Mouse (Mus musculus): Measurements from ENCODE around the gene Matn3. TPM values are rescaled to one million over a fixed set of nuclear protein-coding genes. Genes with fewer than 3 reads are reported as not detected.
"Not testable (repeated sequence)": the region's sequence is repeated elsewhere in the genome, so short reads cannot be mapped to it uniquely, and the experiment has no call there.

Matn3 gene
- total RNA-seq, 2 experiments from 2014 or later: not detected

GRCm38 (mm10) chr12:8935349-8935748 lies 12.4 kb upstream of the Matn3 start:
- no peak for ATAC-seq (ENCODE audit: poor library complexity, severe bottlenecking)

- not testable (repeated sequence) for ATAC-seq (ENCODE audit: poor library complexity, severe bottlenecking)
These were observed 11.5 kb upstream of the Matn3 start for GRCm38 (mm10) chr12:8936210-8936609.

GRCm38 (mm10) chr12:8939490-8939889 lies 8.2 kb upstream of the Matn3 start:
- no peak for ATAC-seq (ENCODE audit: poor library complexity, severe bottlenecking)

GRCm38 (mm10) chr12:8940011-8941005 lies 7.4 kb upstream of the Matn3 start:
- ATAC-seq (ENCODE audit: poor library complexity, severe bottlenecking): no peak

GRCm38 (mm10) chr12:8941131-8941615 lies 6.6 kb upstream of the Matn3 start:
- no peak for ATAC-seq (ENCODE audit: poor library complexity, severe bottlenecking)

- peak; percentile 89 for ATAC-seq (ENCODE audit: poor library complexity, severe bottlenecking)
These were observed 5.9 kb upstream of the Matn3 start for GRCm38 (mm10) chr12:8941699-8942392.

GRCm38 (mm10) chr12:8947163-8947562 lies 566 bp upstream of the Matn3 start:
- peak; percentile 41; the same call in 1 of the 2 replicates for ATAC-seq (ENCODE audit: poor library complexity, severe bottlenecking)

- ATAC-seq (ENCODE audit: poor library complexity, severe bottlenecking): no peak
These were observed 5.4 kb downstream of the Matn3 start for GRCm38 (mm10) chr12:8953136-8953535.

GRCm38 (mm10) chr12:8954161-8954561 lies 6.4 kb downstream of the Matn3 start:
- ATAC-seq (ENCODE audit: poor library complexity, severe bottlenecking): no peak

GRCm38 (mm10) chr12:8961607-8962316 lies 14.0 kb downstream of the Matn3 start:
- no peak for ATAC-seq (ENCODE audit: poor library complexity, severe bottlenecking)

GRCm38 (mm10) chr12:8969828-8970227 lies 22.1 kb downstream of the Matn3 start:
- ATAC-seq (ENCODE audit: poor library complexity, severe bottlenecking): no peak

GRCm38 (mm10) chr12:8973820-8974465 lies 26.2 kb downstream of the Matn3 start, which contains the start of gene Wdr35:
Gene Wdr35 (plus strand): TSS chr12:8973892.
- peak; percentile 99 for ATAC-seq (ENCODE audit: poor library complexity, severe bottlenecking)

GRCm38 (mm10) chr12:8975076-8975475 lies 27.3 kb downstream of the Matn3 start:
- no peak for ATAC-seq (ENCODE audit: poor library complexity, severe bottlenecking)

GRCm38 (mm10) chr12:8993231-8993630 lies 45.5 kb downstream of the Matn3 start:
- ATAC-seq (ENCODE audit: poor library complexity, severe bottlenecking): no peak

- no peak for ATAC-seq (ENCODE audit: poor library complexity, severe bottlenecking)
These were observed 50.6 kb downstream of the Matn3 start for GRCm38 (mm10) chr12:8998318-8998717.

- ATAC-seq (ENCODE audit: poor library complexity, severe bottlenecking): peak; percentile 85
These were observed 54.4 kb downstream of the Matn3 start for GRCm38 (mm10) chr12:9002038-9002648.

GRCm38 (mm10) chr12:9007146-9007545 lies 59.4 kb downstream of the Matn3 start:
- ATAC-seq (ENCODE audit: poor library complexity, severe bottlenecking): no peak

GRCm38 (mm10) chr12:9007811-9008210 lies 60.1 kb downstream of the Matn3 start:
- ATAC-seq (ENCODE audit: poor library complexity, severe bottlenecking): no peak

GRCm38 (mm10) chr12:9010311-9010710 lies 62.6 kb downstream of the Matn3 start:
- no peak for ATAC-seq (ENCODE audit: poor library complexity, severe bottlenecking)

- no peak for ATAC-seq (ENCODE audit: poor library complexity, severe bottlenecking)
These were observed 68.6 kb downstream of the Matn3 start for GRCm38 (mm10) chr12:9016376-9016775.
